Mouse (Mus musculus) forebrain, embryonic 10.5 days (tissue): ENCODE data around the gene Smg7. TPM values are rescaled to one million over a fixed set of nuclear protein-coding genes. Genes with fewer than 3 reads are reported as not detected.

ENCODE experiments used
- DNase-seq: peaks from one replicate; pipeline ENCODE4 v3.0.0-alpha.2; 2017; ENCODE audit warnings: low spot score; ENCODE audit errors: extremely low spot score
- H3K27ac ChIP-seq: fragments of 300-500 bp; sonication (generic); 2 replicates; pipeline ENCODE4 v1.5.1; 2016; ENCODE audit warnings: mild to moderate bottlenecking
- H3K27me3 ChIP-seq: fragments of 300-500 bp; sonication (generic); 2 replicates; pipeline ENCODE4 v1.6.1; 2016; ENCODE audit warnings: mild to moderate bottlenecking; ENCODE audit not compliant: poor library complexity, severe bottlenecking
- H3K36me3 ChIP-seq: fragments of 300-500 bp; sonication (generic); replicated peaks from 2 replicates; pipeline ENCODE4 v1.6.1; 2016; ENCODE audit warnings: mild to moderate bottlenecking, moderate library complexity
- H3K4me1 ChIP-seq: fragments of 300-500 bp; sonication (generic); 2 replicates; pipeline ENCODE4 v1.6.1; 2016
- H3K4me3 ChIP-seq: fragments of 300-500 bp; sonication (generic); 2 replicates; pipeline ENCODE4 v1.5.1; 2016; ENCODE audit warnings: mild to moderate bottlenecking, moderate library complexity
- H3K9me3 ChIP-seq: fragments of 300-500 bp; sonication (generic); 2 replicates; pipeline ENCODE4 v1.6.1; 2016; ENCODE audit warnings: mild to moderate bottlenecking, moderate library complexity
- WGBS: fragments of 180-500 bp; shearing (Covaris S2); methylation state at CpG from one replicate; pipeline ENCODE4 v1.1.7; 2016; 5-methylcytosine and 5-hydroxymethylcytosine counted together
- polyA plus RNA-seq: library from polyadenylated mRNA; unstranded; fragments of >200 nt; fragmentation: Nextera tagmentation; extraction: Ambion mirVana; gene quantifications from 2 replicates; pipeline ENCODE4 v1.2.1, GENCODE M21; 2016

The Smg7 gene
- polyA plus RNA-seq, 1 experiment from 2014 or later: 38.0 TPM

GRCm38 (mm10) chr1:152832316-152832715 lies 70.1 kb downstream of the Smg7 start:
- H3K9me3 ChIP-seq: no peaks in the 10 kb centered on the region
- peaks cover 46% of the 10 kb centered on the region for H3K36me3 ChIP-seq
- peaks cover 9% of the 10 kb centered on the region; the same call in 1 of the 2 replicates for H3K4me1 ChIP-seq
- no peak overlapping the region; the same call in 1 of the 2 replicates for H3K27ac ChIP-seq
- no peak overlapping the region for H3K4me3 ChIP-seq
- 92% methylated on average over 6 of the region's 6 CpGs for WGBS
- no peak for DNase-seq
- H3K27me3 ChIP-seq: no peaks in the 10 kb centered on the region

- Histone ChIP-seq H3K27ac (no peak overlapping the region), H3K4me1 (peaks cover 9% of the 10 kb centered on the region; the same call in 1 of the 2 replicates), H3K27me3 (no peaks in the 10 kb centered on the region), H3K4me3 (no peak overlapping the region), H3K36me3 (peaks cover 39% of the 10 kb centered on the region), H3K9me3 (no peaks in the 10 kb centered on the region)
- no peak for DNase-seq
- 87% methylated on average over 5 of the region's 5 CpGs for WGBS
Observed at GRCm38 (mm10) chr1:152831619-152832018, 70.8 kb downstream of the Smg7 start.

GRCm38 (mm10) chr1:152831003-152831402 lies 71.4 kb downstream of the Smg7 start:
- no peak for DNase-seq
- WGBS: 90% methylated on average over 8 of the region's 8 CpGs

GRCm38 (mm10) chr1:152830054-152830453 lies 72.4 kb downstream of the Smg7 start:
- Histone ChIP-seq H3K4me3 (no peak overlapping the region), H3K4me1 (peaks cover 9% of the 10 kb centered on the region; the same call in 1 of the 2 replicates), H3K27ac (no peak overlapping the region), H3K36me3 (peaks cover 24% of the 10 kb centered on the region), H3K9me3 (no peaks in the 10 kb centered on the region), H3K27me3 (no peaks in the 10 kb centered on the region)
- DNase-seq: no peak
- 93% methylated on average over 9 of the region's 9 CpGs for WGBS

More at GRCm38 (mm10) chr1:152831003-152831402, 71.4 kb downstream of the Smg7 start:
- Histone ChIP-seq H3K4me1 (peaks cover 9% of the 10 kb centered on the region; the same call in 1 of the 2 replicates), H3K27me3 (no peaks in the 10 kb centered on the region), H3K9me3 (no peaks in the 10 kb centered on the region), H3K27ac (no peak overlapping the region), H3K36me3 (peaks cover 33% of the 10 kb centered on the region), H3K4me3 (no peak overlapping the region)

DNA sequence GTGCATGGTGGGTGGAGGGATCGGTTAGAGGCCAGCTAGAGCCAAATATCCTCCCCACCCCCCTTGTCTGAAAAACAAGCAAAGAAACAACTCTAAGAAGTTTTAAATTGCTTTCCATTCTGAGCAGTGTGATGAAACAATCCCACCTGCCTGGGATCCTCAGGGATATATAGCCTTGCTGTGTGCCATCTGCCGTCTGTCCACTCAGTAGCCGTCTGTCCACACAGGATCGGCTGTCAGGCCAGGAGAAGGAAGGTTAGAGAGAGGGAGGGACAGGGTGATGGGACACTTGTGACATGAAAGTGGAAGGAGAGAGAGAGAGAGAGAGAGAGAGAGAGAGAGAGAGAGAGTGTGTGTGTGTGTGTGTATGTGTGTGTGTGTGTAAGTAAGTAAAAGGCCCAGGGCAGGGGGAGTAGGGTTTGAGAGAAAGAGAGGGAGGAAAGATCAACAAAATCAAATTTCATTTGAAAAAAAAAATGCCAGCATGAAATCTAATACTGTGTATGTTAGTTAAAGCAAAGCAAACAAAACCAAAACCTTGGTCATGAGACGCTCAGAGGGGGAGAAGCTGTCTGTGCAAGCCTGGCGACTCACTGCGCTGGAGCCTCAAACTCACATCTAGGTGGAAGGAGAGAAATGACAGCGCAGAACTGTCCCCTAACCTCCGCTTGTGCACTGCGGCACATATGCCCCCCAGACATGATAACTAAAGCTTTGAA lies 73.7 kb downstream of the Smg7 start:
- Histone ChIP-seq H3K9me3 (no peaks in the 10 kb centered on the region), H3K4me3 (no peak overlapping the region), H3K36me3 (peaks cover 15% of the 10 kb centered on the region), H3K27ac (no peak overlapping the region), H3K27me3 (no peaks in the 10 kb centered on the region), H3K4me1 (peaks cover 9% of the 10 kb centered on the region; the same call in 1 of the 2 replicates)
- DNase-seq: no peak
- 84% methylated on average over 10 of the region's 10 CpGs for WGBS

- 81% methylated on average over 5 of the region's 5 CpGs for WGBS
- no peak for DNase-seq
- Histone ChIP-seq H3K27ac (no peak overlapping the region), H3K9me3 (no peaks in the 10 kb centered on the region), H3K4me3 (no peak overlapping the region), H3K27me3 (no peaks in the 10 kb centered on the region), H3K36me3 (peaks cover 11% of the 10 kb centered on the region), H3K4me1 (peaks cover 9% of the 10 kb centered on the region; the same call in 1 of the 2 replicates)
Observed at GRCm38 (mm10) chr1:152828168-152828567, 74.3 kb downstream of the Smg7 start.

DNA sequence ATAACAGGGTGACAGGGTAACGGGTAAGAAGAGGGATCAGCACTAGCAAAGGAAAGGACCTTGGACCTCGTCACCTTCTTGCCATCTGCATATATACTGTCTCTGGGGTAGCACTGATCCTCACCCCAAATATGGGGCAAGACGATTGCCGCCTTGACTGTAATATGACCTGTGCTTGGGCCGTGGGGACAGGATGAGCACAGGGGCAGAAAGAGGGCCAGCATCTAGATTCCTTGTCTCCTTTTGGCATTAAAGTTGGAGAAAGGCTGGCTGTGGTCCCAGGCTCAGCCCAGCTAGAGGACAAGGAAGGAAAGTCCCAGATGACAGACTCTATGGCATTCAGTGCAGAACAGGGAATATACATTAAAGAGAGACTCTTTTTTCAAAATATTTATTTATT lies 76.0 kb downstream of the Smg7 start:
- H3K9me3 ChIP-seq: peaks cover 6% of the 10 kb centered on the region; the same call in 1 of the 2 replicates
- no peaks in the 10 kb centered on the region for H3K27me3 ChIP-seq
- peaks cover 9% of the 10 kb centered on the region; the same call in 1 of the 2 replicates for H3K4me1 ChIP-seq
- no peak overlapping the region for H3K4me3 ChIP-seq
- H3K36me3 ChIP-seq: no peaks in the 10 kb centered on the region
- no peak for DNase-seq
- H3K27ac ChIP-seq: no peak overlapping the region
- 84% methylated on average over 5 of the region's 5 CpGs for WGBS

DNA sequence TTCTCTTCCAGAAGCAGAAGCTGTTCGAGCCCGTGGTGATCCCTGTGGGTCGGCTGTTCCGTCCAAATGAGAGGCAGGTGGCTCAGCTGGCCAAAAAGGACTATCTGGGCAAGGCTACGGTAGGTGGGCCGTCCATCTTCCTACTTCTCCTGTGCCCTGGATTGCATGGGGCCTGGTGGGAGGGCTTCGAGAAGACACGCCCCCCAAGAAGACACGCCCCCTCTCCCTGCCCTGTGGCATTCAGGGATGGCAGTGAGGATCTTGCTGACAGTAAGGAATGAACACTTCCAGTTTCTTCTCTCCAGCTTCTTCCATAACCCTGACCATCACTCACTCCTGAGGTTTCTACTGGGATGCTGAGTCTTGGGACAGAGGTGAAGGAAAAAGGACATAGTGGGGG lies 78.2 kb downstream of the Smg7 start:
- H3K36me3 ChIP-seq: no peaks in the 10 kb centered on the region
- H3K4me1 ChIP-seq: peaks cover 15% of the 10 kb centered on the region; the same call in 1 of the 2 replicates
- no peak for DNase-seq
- no peaks in the 10 kb centered on the region for H3K27me3 ChIP-seq
- H3K9me3 ChIP-seq: peaks cover 6% of the 10 kb centered on the region; the same call in 1 of the 2 replicates
- no peak overlapping the region for H3K27ac ChIP-seq
- 80% methylated on average over 9 of the region's 9 CpGs for WGBS
- no peak overlapping the region for H3K4me3 ChIP-seq

GRCm38 (mm10) chr1:152821746-152822145 lies 80.7 kb downstream of the Smg7 start:
- no peak overlapping the region for H3K4me3 ChIP-seq
- H3K27ac ChIP-seq: no peak overlapping the region
- 88% methylated on average over 4 of the region's 4 CpGs for WGBS
- peaks cover 6% of the 10 kb centered on the region; the same call in 1 of the 2 replicates for H3K9me3 ChIP-seq
- H3K4me1 ChIP-seq: peaks cover 22% of the 10 kb centered on the region
- H3K27me3 ChIP-seq: no peaks in the 10 kb centered on the region
- no peaks in the 10 kb centered on the region for H3K36me3 ChIP-seq
- no peak for DNase-seq

- Histone ChIP-seq H3K4me1 (peaks cover 28% of the 10 kb centered on the region), H3K4me3 (no peak overlapping the region), H3K9me3 (peaks cover 6% of the 10 kb centered on the region; the same call in 1 of the 2 replicates), H3K36me3 (no peaks in the 10 kb centered on the region), H3K27ac (no peak overlapping the region), H3K27me3 (no peaks in the 10 kb centered on the region)
- WGBS: 89% methylated on average over 7 of the region's 7 CpGs
- no peak for DNase-seq
Observed at GRCm38 (mm10) chr1:152820911-152821695, 81.3 kb downstream of the Smg7 start.

DNA sequence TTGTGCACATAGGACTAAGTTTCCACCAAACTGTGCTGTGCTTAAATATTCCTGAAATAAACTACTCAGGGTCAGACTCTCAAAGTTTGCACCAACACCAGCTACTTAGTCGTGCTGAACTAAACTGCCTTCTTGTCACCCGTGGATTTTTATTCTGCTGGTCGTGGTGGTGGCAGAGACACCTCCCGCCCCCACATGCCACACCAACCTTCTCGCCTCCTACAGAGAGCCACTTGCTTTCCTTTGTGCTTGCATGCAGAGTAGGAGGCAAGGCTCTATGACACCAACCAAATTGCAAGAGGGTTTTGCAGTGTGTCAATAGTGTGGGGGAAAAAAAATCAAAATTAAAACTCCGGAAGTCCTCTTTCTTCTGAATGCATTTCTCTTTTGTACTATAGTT lies 82.9 kb downstream of the Smg7 start:
- peaks cover 6% of the 10 kb centered on the region; the same call in 1 of the 2 replicates for H3K9me3 ChIP-seq
- peaks cover 41% of the 10 kb centered on the region for H3K4me1 ChIP-seq
- no peaks in the 10 kb centered on the region for H3K27me3 ChIP-seq
- no peak for DNase-seq
- H3K27ac ChIP-seq: no peak overlapping the region
- no peaks in the 10 kb centered on the region for H3K36me3 ChIP-seq
- WGBS: 86% methylated on average over 6 of the region's 6 CpGs
- no peak overlapping the region for H3K4me3 ChIP-seq

DNA sequence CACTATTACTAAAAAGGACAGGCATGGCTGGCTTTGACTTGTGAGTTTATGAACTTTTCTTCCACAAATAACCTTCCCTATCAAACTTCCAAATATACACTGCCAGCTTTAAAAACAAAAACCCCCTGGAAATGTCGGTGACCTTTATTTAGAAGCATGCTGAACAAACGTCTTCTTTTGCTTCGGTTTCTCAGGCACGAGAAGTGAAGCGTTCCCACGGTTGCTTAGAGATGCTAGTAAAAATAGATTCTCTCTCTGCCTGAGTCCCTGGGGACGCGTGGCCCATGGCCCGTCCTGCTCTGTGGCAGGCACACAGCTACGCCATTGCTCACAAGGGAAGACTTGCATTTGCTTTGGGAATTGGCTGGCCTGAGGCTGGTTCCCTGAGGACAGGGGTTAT lies 84.7 kb downstream of the Smg7 start:
- Histone ChIP-seq H3K4me3 (no peak overlapping the region), H3K36me3 (no peaks in the 10 kb centered on the region), H3K9me3 (peaks cover 4% of the 10 kb centered on the region; the same call in 1 of the 2 replicates), H3K27ac (peak overlapping the region; percentile 32; the same call in 1 of the 2 replicates), H3K4me1 (peaks cover 50% of the 10 kb centered on the region), H3K27me3 (no peaks in the 10 kb centered on the region)
- no peak for DNase-seq
- WGBS: 69% methylated on average over 10 of the region's 10 CpGs
